Mouse (Mus musculus): ENCODE results near the gene Proz. TPM values are rescaled to one million over a fixed set of nuclear protein-coding genes. Genes with fewer than 3 reads are reported as not detected.
"Not testable (repeated sequence)": the region's sequence is repeated elsewhere in the genome, so short reads cannot be mapped to it uniquely, and the experiment has no call there.

Proz gene
- 1 to 10 TPM; 1.6 to 2.4 TPM for polyA plus RNA-seq (2017; shearing (Covaris generic))

GRCm38 (mm10) chr8:13060441-13061150 is at the start of gene Proz:
Proz (plus strand) TSS chr8:13060914.
- no peak for ATAC-seq

GRCm38 (mm10) chr8:13019560-13019959 is 41.2 kb upstream of the Proz start:
- no peak for ATAC-seq

- ATAC-seq = no peak
Measured at GRCm38 (mm10) chr8:13021830-13022229, 38.9 kb upstream of the Proz start.

- ATAC-seq = no peak
Measured at GRCm38 (mm10) chr8:13025487-13026224, 35.1 kb upstream of the Proz start, which contains the start of gene F7. F7 (plus strand) TSS chr8:13026034.

- no peak for ATAC-seq
Measured at GRCm38 (mm10) chr8:13027615-13028014, 33.1 kb upstream of the Proz start.

- ATAC-seq = no peak
Measured at GRCm38 (mm10) chr8:13028482-13028881, 32.2 kb upstream of the Proz start.

GRCm38 (mm10) chr8:13036346-13036812 is 24.3 kb upstream of the Proz start:
- ATAC-seq = no peak

GRCm38 (mm10) chr8:13037015-13037414 is 23.7 kb upstream of the Proz start, which contains the start of gene F10:
F10 (plus strand) TSS chr8:13037308.
- no peak for ATAC-seq

GRCm38 (mm10) chr8:13037569-13037968 is 23.1 kb upstream of the Proz start:
- no peak for ATAC-seq

GRCm38 (mm10) chr8:13039054-13039453 is 21.7 kb upstream of the Proz start:
- ATAC-seq = no peak

GRCm38 (mm10) chr8:13041459-13041858 is 19.3 kb upstream of the Proz start:
- no peak for ATAC-seq

GRCm38 (mm10) chr8:13047652-13048051 is 13.1 kb upstream of the Proz start:
- ATAC-seq = no peak

- no peak for ATAC-seq
Measured at GRCm38 (mm10) chr8:13050550-13050949, 10.2 kb upstream of the Proz start.

GRCm38 (mm10) chr8:13057351-13057750 is 3.4 kb upstream of the Proz start:
- no peak for ATAC-seq

GRCm38 (mm10) chr8:13063112-13063511 is 2.4 kb downstream of the Proz start:
- ATAC-seq = no peak

GRCm38 (mm10) chr8:13073255-13073654 is 12.5 kb downstream of the Proz start:
- no peak for ATAC-seq

- no peak for ATAC-seq
Measured at GRCm38 (mm10) chr8:13075044-13075443, 14.3 kb downstream of the Proz start.

- ATAC-seq = not testable (repeated sequence)
Measured at GRCm38 (mm10) chr8:13075579-13075978, 14.9 kb downstream of the Proz start.

GRCm38 (mm10) chr8:13077542-13077941 is 16.8 kb downstream of the Proz start:
- ATAC-seq = no peak

- peak; percentile 63 for ATAC-seq
Measured at GRCm38 (mm10) chr8:13104691-13105086, 44.0 kb downstream of the Proz start.

- ATAC-seq = peak; percentile 85
Measured at GRCm38 (mm10) chr8:13105087-13105881, 44.6 kb downstream of the Proz start, which contains the start of the genes Pcid2 and Cul4a. Pcid2 (minus strand) TSS chr8:13105459. Cul4a (plus strand) TSS chr8:13105621.

GRCm38 (mm10) chr8:13105908-13106551 is 45.3 kb downstream of the Proz start:
- no peak for ATAC-seq
